In the genomic region with DNA sequence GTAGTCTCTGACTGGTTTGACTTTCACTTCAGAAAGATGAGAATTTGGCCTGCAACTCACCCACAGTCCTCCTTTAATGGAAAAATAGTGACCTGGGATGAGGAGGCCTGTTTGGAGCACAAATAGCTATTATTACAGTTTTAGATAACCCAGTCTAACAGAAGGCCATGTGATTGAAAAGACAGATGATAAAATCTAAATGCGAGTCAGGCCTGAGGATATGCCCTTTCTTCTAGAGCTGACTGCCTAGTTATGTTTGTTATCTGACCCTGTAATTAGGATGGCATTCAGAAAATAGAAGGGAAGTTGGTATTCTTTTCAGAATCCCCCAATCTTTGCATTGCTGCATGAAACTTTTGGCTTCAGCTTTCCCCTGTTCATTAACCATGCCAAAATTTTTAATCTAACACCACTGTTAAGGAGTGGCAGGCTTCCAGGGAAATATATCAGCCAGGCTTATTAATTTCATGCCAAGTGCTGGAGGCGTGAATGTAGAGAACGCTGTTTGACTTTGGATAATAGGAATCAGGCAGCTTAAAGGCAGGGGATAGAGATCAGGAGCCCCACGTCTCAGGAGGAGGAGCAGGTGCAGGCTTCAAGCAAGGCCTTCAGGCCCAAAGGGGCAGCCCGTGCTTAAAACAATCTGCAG, we compare ENCODE assay signal across 13 mouse cellular contexts.
DNase-seq lines count a peak whose midpoint lies in the region; ATAC-seq lines count a peak whose summit lies in the region.
"Had no signal": no experiment of that assay in that cellular context is flagged by ENCODE, and none has a peak within 500 bp of the region (broad histone marks: within the 10 kb centered on the region; RNA-seq: fewer than 3 reads in every experiment).

No protein-coding gene starts in this region.

- H3K4me2 ChIP-seq in forebrain, embryonic 15.5 days (replicated peaks): 0 out of 2 replicates have a peak overlapping the region, but pooled peaks have one; percentile 28
- H3K4me2 ChIP-seq: stomach, embryonic 15.5 days had no signal

- peaks cover 14% of the 10 kb centered on the region for H3K4me1 ChIP-seq in forebrain, embryonic 15.5 days
- H3K4me1 ChIP-seq: stomach, embryonic 15.5 days had no signal

- H3K36me3 ChIP-seq in forebrain, embryonic 15.5 days: no peaks in the 10 kb centered on the region
- H3K36me3 ChIP-seq: stomach, embryonic 15.5 days had no signal

- ATAC-seq in forebrain, embryonic 15.5 days (replicated peaks): peak; percentile 90

- H3K9ac ChIP-seq in forebrain, embryonic 15.5 days (replicated peaks): no peak overlapping the region
- H3K9ac ChIP-seq: liver, embryonic 14.5 days; stomach, embryonic 15.5 days had no signal

- H3K27me3 ChIP-seq in forebrain, embryonic 15.5 days: no peaks in the 10 kb centered on the region
- H3K27me3 ChIP-seq: stomach, embryonic 15.5 days had no signal

- H3K27ac ChIP-seq in forebrain, embryonic 15.5 days (replicated peaks): peak overlapping the region; percentile 46
- H3K27ac ChIP-seq: liver, embryonic 14.5 days; stomach, embryonic 15.5 days had no signal

- no peaks in the 10 kb centered on the region for H3K9me3 ChIP-seq in forebrain, embryonic 15.5 days
- H3K9me3 ChIP-seq: stomach, embryonic 15.5 days had no signal

- peak; percentile 3 to 12 for DNase-seq in heart, postnatal 14 days
- DNase-seq in heart, postnatal 25 days (ENCODE audit: low spot score): no peak
- DNase-seq in brain, adult 2 months (ENCODE audit: low read depth, low spot score): peak; percentile 58
- peak; percentile 69 for DNase-seq in layer of hippocampus, adult 9-11 months
- no peak for DNase-seq in thymus, postnatal 0 days (ENCODE audit: low spot score)
- no peak for DNase-seq in urinary bladder, postnatal 10 days (ENCODE audit: low spot score)
- DNase-seq in lung, postnatal 36 days: no peak
- DNase-seq: adrenal gland, postnatal 14 days; cerebellum, postnatal 25 days had no signal

- intact Hi-C loops in heart, postnatal 14 days (cut with DNase I): no loop called here
- intact Hi-C loops in heart, postnatal 25 days (cut with DNase I): no loop called here

- no peak overlapping the region for H3K4me3 ChIP-seq in forebrain, embryonic 15.5 days
- H3K4me3 ChIP-seq: erythroblast, embryonic 14.5 days; stomach, embryonic 15.5 days had no signal

- 4% methylated on average over 5 of the region's 5 CpGs for WGBS in forebrain, embryonic 15.5 days

Comparison
In these comparisons a context has a peak if more than half of its experiments do, and no peak if none do; other contexts are left out.
1. DNase-seq: peak in heart, postnatal 14 days (2 of 2), brain, adult 2 months (single experiment) and layer of hippocampus, adult 9-11 months (single experiment); none in heart, postnatal 25 days (single experiment), thymus, postnatal 0 days (single experiment), urinary bladder, postnatal 10 days (single experiment) and lung, postnatal 36 days (single experiment).